Mouse (Mus musculus): ENCODE measurements around the gene 9030612E09Rik.

GRCm38 (mm10) chr10:43166146-43166545 is 8.4 kb upstream of the 9030612E09Rik start:
- no peak for TF ChIP-seq CTCF (IDR thresholded peaks at IDR 0.05; ENCODE audit: low read depth)
- no peak for TF ChIP-seq EP300 (IDR thresholded peaks at IDR 0.05; ENCODE audit: low read depth)

Data from liver, embryonic 14.5 days (tissue).